Mouse (Mus musculus): ENCODE results near the gene Pilrb1. TPM values are rescaled to one million over a fixed set of nuclear protein-coding genes. Genes with fewer than 3 reads are reported as not detected.
"Not testable (repeated sequence)": the region's sequence is repeated elsewhere in the genome, so short reads cannot be mapped to it uniquely, and the experiment has no call there.

The Pilrb1 gene
- 12.3 and 32.6 TPM in 2 replicates for polyA plus RNA-seq (2011; ENCODE audit: insufficient read depth, insufficient read length, low replicate concordance, missing spikeins)

DNA sequence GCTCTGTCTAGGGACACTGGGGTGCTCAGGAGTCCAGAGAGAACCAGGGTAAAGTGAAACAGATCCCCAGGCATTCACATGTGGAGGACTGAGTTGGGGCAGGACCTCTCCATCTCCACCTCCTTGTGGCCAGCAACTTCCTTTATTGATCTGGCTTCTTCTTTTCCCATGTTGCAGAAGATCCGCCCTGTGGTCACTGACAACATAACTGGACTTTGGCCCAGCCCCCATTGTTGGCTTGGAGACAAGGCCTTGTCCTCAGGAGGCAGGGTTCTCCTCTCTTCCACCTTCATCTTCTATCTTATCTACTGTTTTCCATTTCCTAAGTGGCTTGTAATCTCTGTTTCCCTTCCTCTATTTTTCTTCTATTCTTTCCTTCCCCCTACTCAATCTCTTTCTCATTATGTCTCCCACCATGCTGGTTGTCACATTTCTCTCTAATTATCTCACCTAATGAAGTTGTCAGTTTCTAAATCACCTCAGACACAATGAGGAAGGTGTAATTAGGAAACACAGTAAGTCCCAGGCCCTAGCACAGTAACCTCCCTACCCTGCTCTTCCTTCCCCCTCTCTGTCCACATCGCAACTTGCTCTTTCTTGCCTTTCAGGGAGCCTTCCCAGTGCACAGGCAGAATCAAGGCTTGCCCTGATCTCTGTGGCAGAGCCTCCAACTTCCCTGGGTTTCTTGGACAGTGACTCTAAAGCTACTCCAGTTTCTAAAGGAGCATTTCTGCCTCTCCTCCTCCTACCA, at the start of gene Pilrb1:
TSS of gene Pilrb1 (minus strand) at position 147 of the 751 bp plus-strand sequence.
- 16% methylated on average over 2 of the region's 2 CpGs for WGBS
- H3K27ac ChIP-seq (ENCODE audit: control insufficient read depth, insufficient read depth, low read depth, low read length, poor library complexity) = peak within 1 kb of the TSS; percentile 64
- not testable (repeated sequence) for H3K4me1 ChIP-seq (ENCODE audit: control insufficient read depth, insufficient read depth, low read length)
- peak within 1 kb of the TSS; percentile 77 for H3K4me3 ChIP-seq (replicated peaks; ENCODE audit: control insufficient read depth, low read depth, low read length)

DNA sequence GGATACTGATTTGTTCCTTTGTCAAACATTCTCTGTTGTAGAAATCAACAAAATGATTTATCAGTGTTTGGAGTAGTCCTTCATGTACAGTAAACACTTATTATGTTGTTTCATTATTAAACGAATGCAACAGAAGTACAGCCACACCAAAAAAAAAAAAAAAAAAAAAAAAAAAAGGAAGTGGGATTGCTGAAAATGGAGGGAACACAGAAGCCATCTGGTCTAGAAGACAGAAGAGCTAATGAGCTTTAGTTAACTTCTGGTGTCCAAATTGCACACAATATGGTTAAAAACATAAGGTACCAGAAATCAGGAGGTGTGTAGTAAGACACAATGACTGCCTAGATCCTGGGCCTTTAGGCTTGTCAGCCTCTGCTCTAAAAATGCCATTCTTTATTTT, 39.9 kb upstream of the Pilrb1 start:
- 18% methylated on average over 1 of the region's 1 CpGs for WGBS
- no peak overlapping the region for H3K27ac ChIP-seq (ENCODE audit: control insufficient read depth, insufficient read depth, low read depth, low read length, poor library complexity)
- no peak for TF ChIP-seq POLR2A (IDR thresholded peaks at IDR 0.05; ENCODE audit: borderline replicate concordance, control insufficient read depth, low read depth, low read length)
- no peak for TF ChIP-seq CTCF (IDR thresholded peaks at IDR 0.05; ENCODE audit: control insufficient read depth, insufficient read depth, low read length)
- no peaks in the 10 kb centered on the region for H3K4me1 ChIP-seq (ENCODE audit: control insufficient read depth, insufficient read depth, low read length)
- H3K4me3 ChIP-seq (replicated peaks; ENCODE audit: control insufficient read depth, low read depth, low read length) = no peak overlapping the region

DNA sequence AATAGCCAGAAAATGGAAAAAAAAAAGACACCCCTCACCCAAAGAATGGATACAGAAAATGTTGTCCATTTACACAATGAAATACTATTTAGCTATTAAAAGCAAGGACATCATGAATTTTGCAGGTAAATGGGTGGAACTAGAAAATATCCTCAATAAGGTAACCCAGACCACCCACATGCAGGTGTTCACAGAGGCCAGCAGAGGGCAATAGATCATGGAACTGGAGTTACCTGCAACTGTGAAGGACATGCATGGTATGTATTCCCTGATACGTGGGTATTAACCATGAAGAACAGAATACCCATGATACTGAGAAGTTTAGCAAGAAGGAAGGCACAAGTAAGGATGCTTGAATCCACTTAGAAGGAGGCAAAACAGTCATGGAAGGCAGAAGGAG, 35.0 kb upstream of the Pilrb1 start:
- 51% methylated on average over 1 of the region's 1 CpGs for WGBS
- H3K4me1 ChIP-seq (ENCODE audit: control insufficient read depth, insufficient read depth, low read length) = no peaks in the 10 kb centered on the region

DNA sequence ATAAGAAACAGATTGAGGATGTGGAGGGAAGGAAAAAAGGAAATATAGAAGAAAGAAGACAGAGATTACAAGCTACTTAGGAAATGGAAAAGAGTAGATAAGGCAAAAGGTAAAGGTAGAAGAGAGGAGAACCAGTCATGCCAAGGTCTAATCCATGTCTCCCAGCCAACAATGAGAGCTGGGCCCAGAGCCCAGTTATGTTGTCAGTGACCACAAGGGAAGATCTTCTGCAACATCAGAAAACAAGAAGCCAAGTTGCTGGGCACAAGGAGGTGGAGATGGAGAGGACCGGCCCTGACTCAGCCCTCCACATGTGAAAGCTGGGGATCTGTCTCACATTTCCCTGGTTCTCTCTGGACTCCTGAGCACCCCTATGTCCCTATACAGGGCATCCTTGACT, 29.8 kb upstream of the Pilrb1 start:
- no peak overlapping the region for H3K4me3 ChIP-seq (replicated peaks; ENCODE audit: control insufficient read depth, low read depth, low read length)
- H3K27ac ChIP-seq (ENCODE audit: control insufficient read depth, insufficient read depth, low read depth, low read length, poor library complexity) = no peak overlapping the region
- TF ChIP-seq CTCF (IDR thresholded peaks at IDR 0.05; ENCODE audit: control insufficient read depth, insufficient read depth, low read length) = no peak
- TF ChIP-seq POLR2A (IDR thresholded peaks at IDR 0.05; ENCODE audit: borderline replicate concordance, control insufficient read depth, low read depth, low read length) = no peak
- H3K4me1 ChIP-seq (ENCODE audit: control insufficient read depth, insufficient read depth, low read length) = peaks cover 4% of the 10 kb centered on the region; the same call in 1 of the 2 replicates
- WGBS = 67% methylated on average over 1 of the region's 1 CpGs

More for the DNA sequence above, 35.0 kb upstream of the Pilrb1 start:
- TF ChIP-seq POLR2A (IDR thresholded peaks at IDR 0.05; ENCODE audit: borderline replicate concordance, control insufficient read depth, low read depth, low read length) = no peak
- peak; percentile 41 for TF ChIP-seq CTCF (IDR thresholded peaks at IDR 0.05; ENCODE audit: control insufficient read depth, insufficient read depth, low read length)
- Histone ChIP-seq H3K27ac (ENCODE audit: control insufficient read depth, insufficient read depth, low read depth, low read length, poor library complexity) (no peak overlapping the region), H3K4me3 (replicated peaks; ENCODE audit: control insufficient read depth, low read depth, low read length) (no peak overlapping the region)

DNA sequence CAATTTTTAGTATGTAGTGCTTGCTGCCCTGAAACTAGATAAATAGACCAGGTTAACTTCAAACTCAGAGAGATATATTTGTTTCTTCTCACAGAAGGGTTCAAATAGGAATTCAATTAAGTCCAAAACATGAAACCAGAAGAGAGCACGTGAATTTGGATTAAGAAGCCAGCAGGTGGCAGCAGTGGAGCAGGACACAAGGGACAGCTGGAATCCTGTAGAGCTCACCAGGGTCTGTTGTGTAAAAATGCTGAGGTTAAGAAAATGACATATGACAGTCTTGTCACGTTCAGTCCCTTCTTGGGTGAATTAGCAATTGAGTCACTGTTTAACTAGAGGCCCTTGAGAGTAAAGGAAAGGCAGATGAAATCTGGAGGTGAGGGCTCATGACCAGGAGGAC, 28.0 kb upstream of the Pilrb1 start:
- H3K4me3 ChIP-seq (replicated peaks; ENCODE audit: control insufficient read depth, low read depth, low read length) = no peak overlapping the region
- WGBS = under 1% methylated on average over 2 of the region's 2 CpGs
- H3K4me1 ChIP-seq (ENCODE audit: control insufficient read depth, insufficient read depth, low read length) = peaks cover 6% of the 10 kb centered on the region
- TF ChIP-seq POLR2A (IDR thresholded peaks at IDR 0.05; ENCODE audit: borderline replicate concordance, control insufficient read depth, low read depth, low read length) = no peak
- TF ChIP-seq CTCF (IDR thresholded peaks at IDR 0.05; ENCODE audit: control insufficient read depth, insufficient read depth, low read length) = peak; percentile 60; the same call in 1 of the 2 replicates
- H3K27ac ChIP-seq (ENCODE audit: control insufficient read depth, insufficient read depth, low read depth, low read length, poor library complexity) = no peak overlapping the region

DNA sequence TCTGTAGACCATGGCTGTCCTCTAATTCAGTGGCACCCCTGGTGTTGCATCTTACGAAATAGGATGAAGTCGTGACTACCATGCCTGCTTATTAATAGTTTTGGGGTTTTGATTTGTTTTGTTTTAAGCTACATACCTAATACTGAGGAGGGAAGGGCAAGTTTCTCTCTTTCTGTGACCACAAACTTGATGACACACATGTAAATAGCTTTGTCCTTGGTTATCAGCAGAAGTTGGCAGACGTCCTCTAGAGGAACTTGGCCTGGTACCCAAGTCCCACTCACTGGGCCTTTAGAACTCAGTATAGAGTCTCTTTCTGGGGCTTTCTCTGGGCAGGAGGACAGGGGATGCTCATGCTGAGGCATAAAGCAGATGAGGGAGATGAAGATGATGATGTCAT, 25.4 kb upstream of the Pilrb1 start:
- TF ChIP-seq POLR2A (IDR thresholded peaks at IDR 0.05; ENCODE audit: borderline replicate concordance, control insufficient read depth, low read depth, low read length) (no peak), CTCF (IDR thresholded peaks at IDR 0.05; ENCODE audit: control insufficient read depth, insufficient read depth, low read length) (no peak)
- Histone ChIP-seq H3K4me1 (ENCODE audit: control insufficient read depth, insufficient read depth, low read length) (peaks cover 6% of the 10 kb centered on the region), H3K4me3 (replicated peaks; ENCODE audit: control insufficient read depth, low read depth, low read length) (no peak overlapping the region), H3K27ac (ENCODE audit: control insufficient read depth, insufficient read depth, low read depth, low read length, poor library complexity) (no peak overlapping the region; the same call in 1 of the 2 replicates)
- 29% methylated on average over 3 of the region's 3 CpGs for WGBS

DNA sequence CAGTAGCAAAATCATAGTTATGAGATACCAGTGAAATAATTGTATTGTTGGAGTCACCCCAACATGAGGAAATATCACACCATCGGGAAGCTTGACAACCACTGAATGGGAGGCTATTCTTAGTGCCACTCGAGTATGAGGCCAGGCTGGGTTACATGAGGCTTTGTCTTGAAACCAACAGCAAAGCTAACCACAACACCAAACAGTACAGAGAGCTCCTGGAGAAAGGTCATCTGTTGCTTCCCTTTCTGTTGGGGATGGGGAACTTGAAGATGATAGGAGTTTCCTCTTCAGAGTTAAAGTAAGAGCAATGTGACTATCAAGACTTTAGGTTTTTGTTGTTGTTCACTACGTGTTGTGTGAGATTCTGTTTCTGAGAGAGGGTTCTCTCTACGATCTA, 25.0 kb upstream of the Pilrb1 start:
- WGBS = 12% methylated on average over 4 of the region's 4 CpGs

DNA sequence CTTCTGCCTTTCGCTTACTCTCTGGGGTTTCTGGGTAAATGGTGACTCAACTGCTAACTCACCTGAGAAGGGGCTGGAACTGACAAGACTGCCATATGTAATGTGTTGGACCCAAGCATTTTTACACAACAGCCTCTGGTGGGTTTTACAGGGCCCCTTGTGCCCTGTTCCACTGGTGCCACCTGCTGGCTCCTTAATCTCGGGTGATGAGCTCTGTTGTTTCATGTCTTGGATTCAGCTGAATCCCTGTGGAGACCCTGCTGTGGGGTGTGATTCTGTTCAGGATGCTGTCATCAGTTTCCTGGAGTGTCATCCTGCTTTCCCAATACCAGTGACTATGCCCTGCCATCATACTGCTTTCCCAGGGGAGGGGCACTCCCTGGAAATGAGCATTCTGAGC, 20.0 kb upstream of the Pilrb1 start:
- TF ChIP-seq CTCF (IDR thresholded peaks at IDR 0.05; ENCODE audit: control insufficient read depth, insufficient read depth, low read length) (peak; percentile 65), POLR2A (IDR thresholded peaks at IDR 0.05; ENCODE audit: borderline replicate concordance, control insufficient read depth, low read depth, low read length) (no peak)
- no peak overlapping the region for H3K27ac ChIP-seq (ENCODE audit: control insufficient read depth, insufficient read depth, low read depth, low read length, poor library complexity)
- H3K4me3 ChIP-seq (replicated peaks; ENCODE audit: control insufficient read depth, low read depth, low read length) = no peak overlapping the region
- 38% methylated on average over 2 of the region's 2 CpGs for WGBS
- peaks cover 5% of the 10 kb centered on the region for H3K4me1 ChIP-seq (ENCODE audit: control insufficient read depth, insufficient read depth, low read length)

More for the DNA sequence above, 25.0 kb upstream of the Pilrb1 start:
- Histone ChIP-seq H3K4me1 (ENCODE audit: control insufficient read depth, insufficient read depth, low read length) (peaks cover 6% of the 10 kb centered on the region), H3K27ac (ENCODE audit: control insufficient read depth, insufficient read depth, low read depth, low read length, poor library complexity) (no peak overlapping the region; the same call in 1 of the 2 replicates), H3K4me3 (replicated peaks; ENCODE audit: control insufficient read depth, low read depth, low read length) (no peak overlapping the region)
- no peak for TF ChIP-seq POLR2A (IDR thresholded peaks at IDR 0.05; ENCODE audit: borderline replicate concordance, control insufficient read depth, low read depth, low read length)
- TF ChIP-seq CTCF (IDR thresholded peaks at IDR 0.05; ENCODE audit: control insufficient read depth, insufficient read depth, low read length) = no peak
